Mouse (Mus musculus): Measurements from ENCODE around the gene Prepl.

The Prepl gene

DNA sequence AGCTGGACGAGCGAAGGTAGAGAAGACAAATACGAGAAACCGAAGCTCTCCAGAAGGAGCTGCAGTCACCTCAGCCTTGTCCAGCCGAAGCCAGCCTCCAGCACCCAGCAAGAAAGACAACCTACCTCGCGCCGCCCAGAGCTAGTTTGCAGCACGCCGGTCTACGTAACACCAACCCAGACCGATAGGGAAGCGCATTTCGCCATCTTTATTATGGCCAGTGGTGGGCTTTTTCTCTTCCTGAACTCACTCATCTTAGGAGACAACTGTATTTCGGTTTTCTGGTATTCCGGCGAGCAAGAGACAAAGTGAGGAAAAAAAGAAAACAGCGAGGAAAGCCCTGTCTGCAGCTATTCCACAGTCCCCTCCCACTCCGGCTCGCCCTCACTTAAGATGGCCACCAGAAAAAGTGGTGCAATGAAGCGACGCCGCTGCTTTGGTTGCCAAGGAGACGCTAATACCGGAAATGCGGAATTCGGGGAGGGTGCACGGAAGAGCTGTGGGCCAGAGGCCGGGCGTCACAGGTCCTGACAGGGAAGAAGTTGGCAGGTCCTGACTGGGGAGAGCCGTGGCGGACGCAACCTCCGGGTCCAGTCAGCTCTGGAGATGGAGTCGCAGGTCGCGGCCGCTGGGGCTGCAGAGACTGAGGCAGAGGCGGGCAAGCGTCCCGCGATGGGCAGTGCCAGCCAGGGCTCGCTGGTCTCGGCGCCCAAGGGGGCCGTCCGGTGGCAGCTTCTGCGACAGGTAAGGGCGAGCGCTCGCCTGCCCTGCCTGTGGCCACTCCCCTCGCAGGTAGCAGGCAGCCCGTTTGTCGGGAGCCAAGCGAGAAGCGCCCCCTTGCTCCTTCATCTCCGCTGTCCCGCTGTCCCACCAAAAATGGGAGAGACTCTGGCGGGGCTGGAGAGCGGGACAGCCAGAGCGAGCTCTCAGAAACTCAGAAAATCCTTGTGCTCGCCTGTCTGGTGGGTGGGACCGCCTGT is at the start of gene Prepl, which contains the start of gene Camkmt:
Gene Prepl (minus strand): TSS at position 122 of the 980 bp plus-strand sequence.
Gene Camkmt (plus strand): TSS at position 433 of the 980 bp plus-strand sequence.
- peak; percentile 91 for DNase-seq (ENCODE audit: low spot score)

DNA sequence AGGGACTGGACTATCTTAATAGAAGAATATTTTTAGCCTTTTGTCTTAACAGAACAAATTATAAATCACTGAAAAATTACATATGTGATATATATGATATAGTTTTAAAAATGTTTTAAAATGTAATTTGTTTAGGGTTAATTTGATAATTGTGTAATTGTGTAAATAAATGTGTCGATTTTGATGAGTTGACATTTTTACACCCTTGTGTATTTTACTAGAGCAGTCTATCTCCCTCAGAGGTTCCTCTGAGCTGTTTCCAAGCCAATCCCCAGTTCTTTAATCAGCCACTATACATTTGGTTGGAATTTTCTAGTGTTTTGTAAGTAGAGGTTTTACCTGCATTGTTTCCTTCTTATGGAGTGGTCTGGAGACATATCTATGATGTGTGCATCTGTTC is 48.4 kb upstream of the Prepl start:
- no peak for DNase-seq (ENCODE audit: low spot score)

DNA sequence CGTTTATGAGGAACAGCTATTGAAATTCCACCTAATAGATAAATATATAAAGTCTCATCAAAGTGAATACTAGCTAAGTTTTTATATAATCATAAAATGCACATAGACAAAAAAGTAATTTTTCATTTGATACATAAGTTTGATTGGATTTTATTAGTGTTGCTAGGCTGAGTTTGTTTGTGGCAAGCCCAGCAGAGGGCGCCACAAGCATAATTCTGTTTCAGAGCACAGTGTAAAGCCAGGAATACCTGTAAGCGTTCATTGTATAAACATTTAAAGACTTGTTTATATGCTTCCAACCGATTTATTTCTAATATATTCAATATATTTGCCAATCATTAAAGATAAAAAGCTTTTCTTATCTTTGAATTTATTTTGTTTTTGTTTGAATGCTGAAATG is 26.6 kb upstream of the Prepl start:
- DNase-seq (ENCODE audit: low spot score): no peak

DNA sequence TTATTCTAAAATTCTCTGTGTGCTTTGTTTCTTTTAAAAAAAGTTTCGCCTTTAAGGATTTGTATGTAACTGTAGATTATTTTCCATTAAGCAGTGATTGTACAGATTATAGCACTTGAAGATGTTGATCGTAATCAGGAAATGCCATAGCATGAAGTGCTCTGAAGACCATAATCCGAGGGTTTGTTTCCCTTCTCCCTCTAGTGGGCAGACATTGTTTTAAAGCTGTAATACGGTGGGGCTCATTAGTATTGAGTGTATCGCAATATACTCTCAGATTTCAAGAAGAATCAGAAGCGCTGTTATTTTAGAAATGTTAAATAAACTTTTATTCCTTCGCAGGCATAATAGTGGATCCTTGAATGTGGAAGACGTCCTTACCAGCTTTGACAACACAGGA is 23.4 kb upstream of the Prepl start:
- DNase-seq (ENCODE audit: low spot score): no peak

DNA sequence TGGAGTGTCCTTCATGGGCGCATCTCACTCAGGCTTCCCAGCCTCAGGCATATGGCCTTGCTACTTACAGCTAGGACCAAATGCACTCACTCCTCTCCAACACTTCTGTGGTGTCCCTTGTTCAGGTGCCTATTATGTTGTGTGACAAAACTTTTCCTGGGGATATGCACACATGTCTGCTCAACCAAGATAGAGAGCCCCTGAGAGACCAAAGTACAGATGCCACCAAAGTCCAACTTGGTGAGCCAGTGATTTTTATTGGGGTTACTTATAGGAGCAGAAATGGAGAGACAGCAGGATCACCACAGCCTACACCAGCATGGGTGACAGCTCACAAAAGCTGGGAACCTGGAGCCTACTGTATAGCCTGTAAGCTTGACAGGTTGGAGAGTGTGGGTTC is 20.6 kb upstream of the Prepl start:
- no peak for DNase-seq (ENCODE audit: low spot score)

DNA sequence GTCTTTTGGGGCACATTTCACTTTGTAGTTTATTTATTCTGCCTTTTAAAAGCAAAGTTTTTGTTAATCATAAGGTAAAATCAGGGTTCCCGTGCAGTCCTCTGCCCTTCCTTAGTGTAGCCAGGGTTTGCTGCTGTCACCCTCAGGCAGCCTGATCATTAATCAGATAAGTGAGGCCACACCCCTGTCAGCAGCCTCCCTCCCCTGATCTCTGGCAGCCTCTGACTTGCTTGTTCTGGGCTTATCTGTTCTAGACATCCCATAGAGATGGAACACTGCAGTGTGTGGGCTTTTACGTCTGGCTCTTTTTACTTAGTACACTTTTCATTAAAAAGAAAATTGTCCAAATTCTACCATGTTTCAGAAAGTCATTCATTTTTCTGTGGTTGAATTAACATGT is 13.3 kb upstream of the Prepl start:
- no peak for DNase-seq (ENCODE audit: low spot score)

DNA sequence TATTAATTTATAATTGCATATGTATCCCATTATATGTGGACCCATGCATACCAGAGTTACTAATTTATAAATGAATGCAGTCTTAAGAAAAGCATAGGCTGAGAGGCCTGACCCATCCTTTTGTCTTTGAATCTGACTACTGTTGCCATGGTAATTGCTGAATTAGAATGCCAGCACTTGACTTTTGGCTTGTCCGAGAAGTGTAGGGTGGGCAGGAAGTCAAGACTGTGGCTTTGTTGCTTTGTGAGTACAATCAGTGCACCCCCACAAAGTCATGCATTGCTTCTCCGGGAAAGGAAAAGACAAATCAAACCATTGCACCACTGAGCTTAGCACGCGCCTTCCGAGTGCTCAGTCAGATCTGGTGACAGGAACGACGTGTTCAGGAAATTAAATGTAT is 11.7 kb upstream of the Prepl start:
- no peak for DNase-seq (ENCODE audit: low spot score)

DNA sequence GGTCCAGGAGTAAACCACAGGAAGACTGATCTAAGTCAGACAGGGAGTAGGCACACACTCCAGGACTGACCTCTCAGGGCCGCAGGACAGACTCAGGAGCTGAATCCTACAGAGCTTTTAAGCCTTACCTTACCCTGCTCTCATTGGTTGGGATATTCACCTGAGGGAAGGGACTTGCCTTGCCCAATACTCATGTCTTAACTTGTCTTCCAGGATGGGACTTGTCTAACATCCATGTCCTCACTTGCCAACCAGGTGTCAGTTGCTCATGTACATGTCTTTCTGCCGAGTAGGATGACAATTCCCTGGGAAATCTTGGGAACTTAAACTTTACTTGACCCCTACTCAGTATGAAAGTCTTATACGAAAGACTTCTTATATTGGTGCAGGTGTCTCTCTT is 10.2 kb upstream of the Prepl start:
- no peak for DNase-seq (ENCODE audit: low spot score)

DNA sequence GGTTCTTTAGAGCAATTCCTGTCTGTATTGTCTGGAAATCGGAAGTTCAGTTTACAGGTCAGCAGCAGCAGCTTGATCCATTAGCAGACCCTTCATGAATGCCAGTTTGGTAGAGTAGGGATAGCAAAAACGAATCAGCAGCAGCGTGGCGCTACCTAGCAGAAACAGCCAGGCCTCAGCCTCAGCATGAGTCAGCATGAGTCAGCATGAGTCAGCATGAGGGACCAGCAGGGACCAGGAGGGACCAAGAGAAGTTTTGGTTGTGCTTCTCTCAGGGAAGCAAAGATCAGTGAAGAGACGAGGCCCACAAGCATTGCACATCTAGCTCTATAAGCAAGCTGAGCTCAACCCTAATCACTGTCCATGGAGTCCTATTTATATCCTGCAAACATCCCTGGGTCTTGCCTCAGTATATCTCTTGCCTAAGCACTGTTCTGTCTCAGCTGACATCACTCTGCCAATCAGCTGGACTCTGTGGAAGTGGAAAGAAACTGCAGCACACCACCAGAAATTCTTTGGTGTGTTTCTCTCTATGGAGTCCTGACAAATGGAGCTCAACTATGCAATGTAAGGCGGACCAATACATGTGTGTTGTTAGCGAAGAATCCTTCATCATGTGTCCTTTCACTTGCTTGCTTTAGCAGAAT is 8.8 kb upstream of the Prepl start:
- DNase-seq (ENCODE audit: low spot score): no peak

DNA sequence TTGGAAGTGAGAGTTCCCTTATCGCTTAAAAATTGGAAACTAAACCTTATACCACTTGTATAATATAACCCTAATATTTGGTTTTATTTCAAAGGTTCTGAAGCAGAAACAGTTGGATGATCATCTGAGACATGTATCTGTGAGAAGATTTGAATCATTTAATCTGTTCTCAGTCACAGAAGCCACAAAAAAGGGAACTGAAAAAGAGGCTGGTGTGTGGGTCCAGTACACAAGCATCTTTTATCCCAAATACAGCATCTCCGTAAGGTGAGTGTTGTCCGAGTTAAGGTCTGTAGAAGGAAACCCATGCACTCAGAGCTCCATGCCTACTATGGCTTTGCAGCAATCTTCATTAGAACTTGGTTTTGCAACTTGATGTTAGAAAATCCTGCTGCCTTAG is 6.4 kb upstream of the Prepl start:
- no peak for DNase-seq (ENCODE audit: low spot score)

DNA sequence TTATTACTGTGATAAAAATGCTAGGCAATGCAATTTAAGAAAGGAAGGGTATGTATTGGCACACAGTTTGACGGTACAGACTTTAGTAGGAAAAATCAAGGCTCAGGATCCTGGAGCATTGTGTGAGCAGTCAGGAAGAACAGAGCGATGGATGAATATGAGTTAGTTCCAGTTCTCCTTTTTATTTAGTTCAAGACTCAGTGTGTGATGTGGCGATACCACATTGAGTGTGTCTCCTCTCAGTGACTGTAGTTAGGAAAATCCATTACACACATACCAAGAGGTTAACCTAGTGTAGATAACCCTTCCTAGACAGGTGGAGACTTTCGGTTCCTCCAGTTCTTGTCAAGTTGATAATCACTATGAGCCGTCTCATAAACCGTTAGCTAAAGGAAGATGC is 1.7 kb upstream of the Prepl start:
- DNase-seq (ENCODE audit: low spot score): no peak

DNA sequence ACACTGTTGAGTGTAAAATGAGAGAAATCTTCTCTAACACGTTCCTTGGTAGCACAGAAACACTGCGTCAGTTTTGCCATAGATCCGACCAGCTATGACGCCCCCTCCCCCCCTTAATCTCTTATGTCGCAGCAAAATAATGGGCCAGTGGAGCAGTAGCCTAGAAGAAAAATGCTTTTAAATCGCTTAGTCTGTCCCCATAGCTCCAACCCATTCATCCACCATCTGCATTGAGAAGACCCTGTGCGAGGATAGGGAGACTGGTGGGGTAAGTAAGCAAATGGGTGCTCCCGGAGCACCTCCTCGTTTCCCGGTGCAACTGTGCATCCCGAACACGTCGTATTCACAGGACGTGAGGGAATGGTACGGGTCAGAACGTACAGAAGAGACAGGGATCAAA is 420 bp downstream of the Prepl start:
- no peak for DNase-seq (ENCODE audit: low spot score)

DNA sequence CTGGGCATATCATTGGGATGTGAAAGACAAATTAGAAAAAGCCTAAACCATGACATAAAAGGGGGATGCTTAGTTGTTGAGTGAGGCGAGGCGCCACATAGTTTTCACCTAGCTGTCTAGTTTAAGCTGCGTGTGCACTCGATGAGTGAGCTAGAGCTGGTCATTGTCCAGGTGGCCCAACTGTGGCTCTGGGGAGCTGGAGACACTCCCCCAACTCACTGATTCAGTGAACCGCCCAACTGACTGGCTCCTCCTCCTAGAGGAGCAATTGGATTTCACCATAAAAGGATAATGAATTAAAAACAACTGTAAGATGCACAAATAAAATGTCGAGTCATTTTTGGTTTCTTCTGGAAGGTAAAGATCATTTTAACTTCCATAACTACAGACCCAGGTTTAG is 1.0 kb downstream of the Prepl start:
- DNase-seq (ENCODE audit: low spot score): no peak

DNA sequence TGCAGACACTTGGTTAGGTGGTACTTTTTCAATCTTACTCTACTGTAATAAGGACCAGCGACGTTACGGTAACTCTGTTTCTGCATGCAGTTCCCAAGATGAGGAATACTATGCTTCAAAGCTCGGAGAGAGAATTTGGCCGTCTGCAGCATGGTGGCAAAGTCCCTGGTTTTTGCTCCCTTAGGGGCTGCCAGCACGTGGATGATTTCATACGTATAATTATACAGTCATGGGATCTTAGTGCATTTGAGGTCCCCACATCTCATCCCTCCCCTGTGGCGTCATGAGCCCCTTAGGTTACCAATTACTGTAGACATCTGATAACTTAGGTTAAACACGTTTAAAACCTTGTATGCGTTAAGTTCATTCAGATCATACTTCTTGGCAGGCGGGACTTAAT is 1.6 kb downstream of the Prepl start:
- DNase-seq (ENCODE audit: low spot score): no peak

DNA sequence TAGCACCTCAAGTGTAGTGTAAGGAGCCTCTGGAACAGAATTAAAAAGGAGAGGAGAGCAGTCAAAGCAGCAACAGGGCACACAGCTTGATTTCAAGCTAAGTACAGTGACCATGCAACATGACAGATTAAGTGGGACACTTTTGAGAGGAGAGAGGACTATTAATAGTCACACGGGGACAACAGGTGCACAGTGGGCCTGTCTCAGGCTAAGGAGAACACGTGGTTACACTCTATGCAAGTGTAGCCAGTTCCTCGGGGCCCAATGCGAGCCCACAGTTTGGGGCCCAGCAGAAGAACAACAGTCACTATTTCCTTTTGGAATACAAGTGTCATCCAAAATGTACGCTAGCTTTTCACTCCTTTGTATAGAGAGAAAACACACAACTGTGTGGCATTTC is 2.5 kb downstream of the Prepl start:
- DNase-seq (ENCODE audit: low spot score): no peak

DNA sequence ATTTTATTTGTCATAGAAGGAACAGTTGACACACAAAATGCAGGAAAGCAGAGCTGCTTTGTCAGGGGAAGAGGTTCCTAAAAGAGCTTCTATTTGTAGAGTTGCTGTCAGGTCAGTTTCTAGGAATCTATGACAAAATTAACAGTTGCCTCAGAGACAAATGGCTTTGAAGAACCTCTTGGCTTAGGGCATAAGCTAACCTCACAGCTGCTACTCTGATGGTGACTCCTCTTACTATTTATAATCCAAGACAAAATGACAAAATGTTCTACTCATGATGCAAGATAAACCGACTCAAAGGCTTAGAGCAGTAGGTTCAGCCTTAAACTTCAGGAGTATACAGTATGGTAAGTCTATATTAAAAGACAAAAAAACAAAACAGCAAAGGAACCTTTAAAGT is 3.5 kb downstream of the Prepl start:
- no peak for DNase-seq (ENCODE audit: low spot score)

DNA sequence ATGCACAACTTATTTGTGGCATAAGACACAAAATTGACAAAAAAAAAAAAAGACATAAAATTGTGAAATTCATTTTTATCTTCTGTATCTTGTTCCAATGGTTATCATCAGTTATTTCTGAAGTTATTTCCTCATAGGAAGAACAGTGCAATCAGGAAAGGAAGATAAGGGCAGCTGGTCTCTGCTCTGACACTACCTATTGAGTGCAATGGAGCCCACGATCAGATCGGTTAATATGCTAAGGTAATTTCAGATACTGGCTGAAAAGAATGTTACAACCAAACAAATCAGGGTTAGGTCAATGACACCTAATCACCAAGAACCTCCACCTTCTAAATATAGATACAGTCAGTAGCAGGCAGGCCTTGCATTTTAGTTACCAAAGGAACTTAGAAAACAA is 4.7 kb downstream of the Prepl start:
- DNase-seq (ENCODE audit: low spot score): no peak

DNA sequence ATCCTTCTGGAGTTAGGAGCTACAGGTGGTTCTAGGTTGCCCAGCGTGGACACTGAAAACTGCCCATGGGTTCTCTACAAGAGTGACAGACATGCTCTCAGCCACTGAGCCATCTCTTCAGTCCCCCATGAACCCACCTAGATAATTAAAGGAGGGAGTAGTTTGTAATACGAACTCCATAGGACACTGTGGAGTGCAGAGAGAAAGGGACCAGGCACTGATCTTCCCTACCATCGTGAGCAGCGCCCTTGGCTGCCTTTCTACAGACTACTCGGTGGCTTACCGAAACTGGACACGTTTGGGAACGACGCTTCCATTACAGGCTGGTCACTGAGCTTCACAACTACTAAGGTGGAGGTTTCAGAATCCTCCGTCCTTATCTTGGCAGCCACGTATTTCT is 9.3 kb downstream of the Prepl start:
- no peak for DNase-seq (ENCODE audit: low spot score)

DNA sequence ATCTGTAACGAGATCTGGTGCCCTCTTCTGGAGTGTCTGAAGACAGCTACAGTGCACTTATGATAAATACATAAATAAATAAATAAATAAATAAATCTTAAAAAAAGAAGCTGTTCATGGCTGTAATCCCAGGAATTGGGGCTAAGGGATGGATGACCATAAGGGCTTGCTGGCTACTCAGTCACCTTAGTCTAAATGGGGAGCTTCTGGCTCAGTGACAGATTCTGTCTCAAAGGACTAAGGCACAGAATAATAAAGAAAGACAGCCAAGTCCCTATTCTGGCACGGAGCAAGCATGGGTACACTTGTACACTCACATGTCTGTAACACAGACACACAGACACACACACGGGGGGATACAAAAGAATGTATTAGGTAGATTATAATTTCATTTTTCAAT is 10.8 kb downstream of the Prepl start:
- DNase-seq (ENCODE audit: low spot score): no peak

DNA sequence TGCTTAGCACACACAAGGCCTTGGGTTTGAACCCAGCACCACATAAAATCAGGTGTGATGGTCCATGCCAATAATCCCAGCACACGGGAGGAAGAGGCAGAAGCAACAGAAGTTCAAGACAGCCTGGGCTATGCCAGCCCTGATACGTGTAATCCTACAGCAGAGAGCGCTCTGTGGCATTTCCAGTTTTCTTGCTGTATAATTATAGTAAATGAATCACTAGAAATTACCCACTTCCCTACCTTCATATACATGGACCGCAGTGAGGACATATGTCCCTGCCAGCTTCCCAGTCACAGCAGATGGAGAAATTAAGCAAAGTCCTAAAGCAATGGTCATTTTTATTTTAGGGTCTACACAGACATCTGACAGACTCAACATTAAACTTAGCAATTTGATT is 16.0 kb downstream of the Prepl start:
- no peak for DNase-seq (ENCODE audit: low spot score)

DNA sequence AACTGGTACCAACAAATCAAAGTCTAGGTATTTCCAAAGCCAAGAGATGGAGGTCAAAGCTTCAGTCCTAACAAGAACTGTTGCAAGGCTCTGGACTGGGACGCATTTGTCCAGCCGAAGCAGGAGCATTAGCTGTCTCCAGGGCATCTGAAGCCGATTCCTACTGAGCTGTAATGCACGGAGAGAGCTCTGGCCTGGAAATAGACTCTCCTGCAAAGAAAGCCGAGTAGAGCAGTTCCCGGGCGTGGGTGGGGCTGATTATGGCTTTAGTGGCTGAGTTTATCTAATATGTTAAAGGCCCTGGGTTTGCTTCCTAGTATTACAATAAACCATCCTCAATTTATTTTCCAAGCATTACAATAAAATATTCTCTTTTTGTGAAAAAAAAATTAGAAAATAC is 16.8 kb downstream of the Prepl start:
- no peak for DNase-seq (ENCODE audit: low spot score)

DNA sequence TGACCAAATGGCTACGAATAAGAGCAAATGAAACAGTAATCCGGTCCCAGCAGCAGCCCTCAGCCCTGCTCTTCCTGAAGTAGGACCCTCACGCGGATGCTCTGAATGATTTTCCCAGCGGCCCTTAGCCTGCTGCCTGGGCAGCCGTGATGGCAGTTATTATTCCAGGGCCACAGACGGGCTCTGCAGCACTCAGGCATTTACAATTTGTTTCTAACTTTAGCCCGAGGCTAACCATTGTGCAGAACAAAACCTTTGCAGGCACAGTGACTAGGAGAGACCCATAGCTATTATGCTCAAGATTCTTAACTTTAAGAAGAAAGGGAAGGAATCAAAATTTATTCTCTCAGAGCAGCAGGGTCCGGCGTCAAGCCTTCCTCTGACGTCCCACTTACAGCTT is 17.7 kb downstream of the Prepl start:
- DNase-seq (ENCODE audit: low spot score): no peak

DNA sequence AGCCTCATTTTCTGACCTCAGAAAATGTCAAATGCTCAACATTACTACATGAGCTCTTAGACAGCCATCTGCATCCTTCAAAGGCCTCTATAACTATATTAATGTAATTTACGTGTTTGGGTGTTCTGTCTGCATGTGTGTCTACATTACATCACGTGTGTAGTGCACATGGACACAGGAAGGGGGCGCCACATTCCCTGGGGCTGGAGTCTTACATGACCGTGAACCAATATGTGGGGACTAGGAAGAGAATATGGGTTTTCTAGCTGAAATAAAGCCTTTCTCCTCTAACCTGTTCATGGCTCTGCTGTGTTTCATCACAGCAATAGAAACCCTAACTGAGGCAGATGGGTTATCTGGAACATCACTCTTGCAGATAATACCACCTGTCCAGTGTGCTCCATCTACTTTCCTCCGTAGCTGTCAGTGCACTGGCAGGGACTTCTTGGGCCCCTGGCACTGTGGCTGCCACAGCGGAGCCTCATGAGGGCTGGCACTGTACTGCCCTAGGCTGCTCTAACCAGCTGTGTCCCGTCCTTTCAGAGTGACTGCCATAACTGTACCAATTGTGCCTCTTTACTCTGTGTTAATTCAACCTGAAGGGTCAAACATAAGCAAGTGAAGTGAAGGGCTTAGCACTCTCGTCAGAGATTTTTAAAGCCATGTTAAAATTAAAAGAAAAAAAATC is 18.8 kb downstream of the Prepl start:
- DNase-seq (ENCODE audit: low spot score): no peak

Data from urinary bladder, postnatal 10 days (tissue).